Mouse (Mus musculus) retina, postnatal 1 day (tissue): ENCODE data around the gene Myo15.
"Not testable (repeated sequence)": the region's sequence is repeated elsewhere in the genome, so short reads cannot be mapped to it uniquely, and the experiment has no call there.

Source experiments
- DNase-seq: peaks from one replicate; pipeline ENCODE4 v3.0.0-alpha.2; 2012

Gene Myo15

GRCm38 (mm10) chr11:60508950-60509349, 39.8 kb downstream of the Myo15 start:
- DNase-seq, result peak; percentile 23

GRCm38 (mm10) chr11:60509500-60509899, 40.4 kb downstream of the Myo15 start:
- peak; percentile 47 for DNase-seq

GRCm38 (mm10) chr11:60511893-60512292, 42.8 kb downstream of the Myo15 start:
- DNase-seq, result no peak

GRCm38 (mm10) chr11:60512520-60512919, 43.4 kb downstream of the Myo15 start:
- DNase-seq, result no peak

GRCm38 (mm10) chr11:60514941-60515340, 45.8 kb downstream of the Myo15 start:
- DNase-seq, result no peak

- no peak for DNase-seq
Measured at GRCm38 (mm10) chr11:60518305-60518704, 49.2 kb downstream of the Myo15 start.

- DNase-seq, result no peak
Measured at GRCm38 (mm10) chr11:60522027-60522426, 52.9 kb downstream of the Myo15 start.

- DNase-seq, result no peak
Measured at GRCm38 (mm10) chr11:60522661-60523365, 53.7 kb downstream of the Myo15 start.

GRCm38 (mm10) chr11:60526461-60526860, 57.3 kb downstream of the Myo15 start:
- DNase-seq, result no peak

GRCm38 (mm10) chr11:60535676-60536075, 66.5 kb downstream of the Myo15 start:
- no peak for DNase-seq

- DNase-seq, result peak; percentile 50
Measured at GRCm38 (mm10) chr11:60536180-60536858, 67.2 kb downstream of the Myo15 start, which contains the start of gene Alkbh5. TSS of gene Alkbh5 (plus strand) at chr11:60536381.

GRCm38 (mm10) chr11:60536859-60537467, 67.8 kb downstream of the Myo15 start:
- DNase-seq, result peak; percentile 95

- peak; percentile 100 for DNase-seq
Measured at GRCm38 (mm10) chr11:60537468-60538347, 68.6 kb downstream of the Myo15 start.

GRCm38 (mm10) chr11:60538371-60539281, 69.5 kb downstream of the Myo15 start:
- peak; percentile 44 for DNase-seq

GRCm38 (mm10) chr11:60539540-60539939, 70.4 kb downstream of the Myo15 start:
- no peak for DNase-seq

- DNase-seq, result no peak
Measured at GRCm38 (mm10) chr11:60540002-60540610, 71.0 kb downstream of the Myo15 start.

GRCm38 (mm10) chr11:60540761-60541160, 71.6 kb downstream of the Myo15 start:
- no peak for DNase-seq

GRCm38 (mm10) chr11:60541831-60542230, 72.7 kb downstream of the Myo15 start:
- no peak for DNase-seq

- not testable (repeated sequence) for DNase-seq
Measured at GRCm38 (mm10) chr11:60543211-60543610, 74.1 kb downstream of the Myo15 start.

- no peak for DNase-seq
Measured at GRCm38 (mm10) chr11:60545433-60545832, 76.3 kb downstream of the Myo15 start.

GRCm38 (mm10) chr11:60548112-60548511, 79.0 kb downstream of the Myo15 start:
- DNase-seq, result no peak
